Mouse (Mus musculus) kidney, adult 2 months (tissue): ENCODE measurements around the gene Atp5d. TPM values are rescaled to one million over a fixed set of nuclear protein-coding genes. Genes with fewer than 3 reads are reported as not detected.
A peak's percentile ranks its signal among the peaks of the same experiment; 100 is the strongest.

Experiments used
- DNase-seq: peaks from one replicate; pipeline ENCODE4 v3.0.0; 2021
- H3K27ac ChIP-seq: fragments of 200-500 bp; 2 replicates; pipeline ENCODE4 v1.5.1; 2012; ENCODE audit warnings: low read depth, low read length, control low read depth, inconsistent platforms; ENCODE audit not compliant: insufficient read depth
- H3K27me3 ChIP-seq: fragments of 200-500 bp; replicated peaks from 2 replicates; pipeline ENCODE4 v1.6.1; 2012; ENCODE audit warnings: mild to moderate bottlenecking, moderate library complexity, low read length, inconsistent platforms; ENCODE audit not compliant: control insufficient read depth, insufficient read depth
- H3K36me3 ChIP-seq: fragments of 200-500 bp; 2 replicates; pipeline ENCODE4 v1.6.1; 2012; ENCODE audit warnings: mild to moderate bottlenecking, moderate library complexity, low read length, inconsistent platforms; ENCODE audit not compliant: control insufficient read depth, insufficient read depth
- H3K4me1 ChIP-seq: fragments of 200-500 bp; 2 replicates; pipeline ENCODE4 v1.6.1; 2011; ENCODE audit warnings: low read length; ENCODE audit not compliant: control insufficient read depth, insufficient read depth
- H3K4me3 ChIP-seq: fragments of 200-500 bp; 2 replicates; pipeline ENCODE4 v1.5.1; 2011; ENCODE audit warnings: mild to moderate bottlenecking, low read depth, low read length, control low read depth; ENCODE audit not compliant: insufficient read depth
- CTCF ChIP-seq: fragments of 200-500 bp; conservative IDR thresholded peaks from 2 replicates; pipeline ENCODE4 v1.5.1; 2011; ENCODE audit warnings: low read depth, mild to moderate bottlenecking, control low read depth, low read length, moderate library complexity, mixed read lengths; ENCODE audit not compliant: insufficient read depth, insufficient read length
- POLR2A ChIP-seq: fragments of 200-500 bp; IDR thresholded peaks from one replicate; pipeline ENCODE4 v1.6.1; 2011; ENCODE audit warnings: low read depth, low read length, control low read depth
- WGBS: fragments of 180-500 bp; shearing (Covaris S2); methylation state at CpG from one replicate; pipeline ENCODE4 v1.1.7; 2018; 5-methylcytosine and 5-hydroxymethylcytosine counted together
- polyA plus RNA-seq: library from polyadenylated mRNA; depleted of rRNA; stranded (reverse); fragments of >200 nt; gene quantifications from 2 replicates; pipeline ENCODE4 v1.2.3, GENCODE M21; 2012

The Atp5d gene
- polyA plus RNA-seq, 1 experiment = 1,948 TPM

- H3K4me3 ChIP-seq = peak overlapping the region; percentile 55
- H3K27me3 ChIP-seq = no peaks in the 10 kb centered on the region
- WGBS = under 1% methylated on average over 66 of the region's 71 CpGs
- H3K36me3 ChIP-seq = peaks cover 20% of the 10 kb centered on the region
- TF ChIP-seq POLR2A = no peak
- no peak for TF ChIP-seq CTCF
- H3K27ac ChIP-seq = peak overlapping the region; percentile 95
- DNase-seq = peak; percentile 51
- H3K4me1 ChIP-seq = peaks cover 45% of the 10 kb centered on the region
Observed at GRCm38 (mm10) chr10:80150226-80151210, 12.1 kb downstream of the Atp5d start.

GRCm38 (mm10) chr10:80151211-80152034, 13.0 kb downstream of the Atp5d start:
- WGBS = under 1% methylated on average over 26 of the region's 26 CpGs
- peaks cover 42% of the 10 kb centered on the region for H3K4me1 ChIP-seq
- peak overlapping the region; percentile 55 for H3K4me3 ChIP-seq
- H3K27ac ChIP-seq = peak overlapping the region; percentile 95
- peak; percentile 93 for DNase-seq
- H3K36me3 ChIP-seq = peaks cover 21% of the 10 kb centered on the region
- no peaks in the 10 kb centered on the region for H3K27me3 ChIP-seq
- no peak for TF ChIP-seq POLR2A
- TF ChIP-seq CTCF = no peak

GRCm38 (mm10) chr10:80152071-80152872, 13.8 kb downstream of the Atp5d start:
- Histone ChIP-seq H3K27me3 (no peaks in the 10 kb centered on the region), H3K4me1 (peaks cover 34% of the 10 kb centered on the region), H3K27ac (peak overlapping the region; percentile 95), H3K36me3 (peaks cover 24% of the 10 kb centered on the region), H3K4me3 (peak overlapping the region; percentile 55)
- 5% methylated on average over 15 of the region's 15 CpGs for WGBS
- DNase-seq = peak; percentile 89
- no peak for TF ChIP-seq CTCF
- TF ChIP-seq POLR2A = no peak

GRCm38 (mm10) chr10:80152873-80153260, 14.4 kb downstream of the Atp5d start:
- 3% methylated on average over 3 of the region's 3 CpGs for WGBS
- peak overlapping the region; percentile 95 for H3K27ac ChIP-seq
- no peak for TF ChIP-seq CTCF
- TF ChIP-seq POLR2A = no peak
- peaks cover 30% of the 10 kb centered on the region for H3K4me1 ChIP-seq
- peak overlapping the region; percentile 55 for H3K4me3 ChIP-seq
- no peaks in the 10 kb centered on the region for H3K27me3 ChIP-seq
- DNase-seq = peak; percentile 89
- peaks cover 24% of the 10 kb centered on the region for H3K36me3 ChIP-seq

- Histone ChIP-seq H3K27me3 (no peaks in the 10 kb centered on the region), H3K4me1 (peaks cover 33% of the 10 kb centered on the region), H3K27ac (peak overlapping the region; percentile 95), H3K4me3 (0 out of 2 replicates have a peak overlapping the region, but pooled peaks have one; percentile 4), H3K36me3 (peaks cover 24% of the 10 kb centered on the region)
- peak; percentile 82 for DNase-seq
- no peak for TF ChIP-seq POLR2A
- 46% methylated on average over 19 of the region's 19 CpGs for WGBS
Observed at GRCm38 (mm10) chr10:80153713-80154112, 15.3 kb downstream of the Atp5d start.

- H3K4me1 ChIP-seq = peaks cover 40% of the 10 kb centered on the region
- peaks cover 24% of the 10 kb centered on the region for H3K36me3 ChIP-seq
- H3K27me3 ChIP-seq = no peaks in the 10 kb centered on the region
- no peak for TF ChIP-seq CTCF
- TF ChIP-seq POLR2A = no peak
- DNase-seq = no peak
- 73% methylated on average over 7 of the region's 7 CpGs for WGBS
- no peak overlapping the region for H3K4me3 ChIP-seq
- no peak overlapping the region for H3K27ac ChIP-seq
Observed at GRCm38 (mm10) chr10:80154384-80154783, 16.0 kb downstream of the Atp5d start.
